Mouse (Mus musculus): ENCODE results near the gene Pter. TPM values are rescaled to one million over a fixed set of nuclear protein-coding genes. Genes with fewer than 3 reads are reported as not detected.

The Pter gene
- polyA plus RNA-seq (2012; fragmentation: generic; extraction: Trizol): 3.9 TPM

- Histone ChIP-seq H3K4me3 (peak within 1 kb of the TSS; percentile 40), H3K36me3 (ENCODE audit: control insufficient read depth, insufficient read depth) (no peaks in the 10 kb centered on the region), H3ac (ENCODE audit: control insufficient read depth, insufficient read length) (no peak within 1 kb of the TSS), H3K4me2 (ENCODE audit: low read depth) (peak within 1 kb of the TSS; percentile 87), H3K27me3 (ENCODE audit: control insufficient read depth, insufficient read depth, insufficient read length) (no peaks in the 10 kb centered on the region), H3K79me2 (ENCODE audit: control insufficient read depth, insufficient read depth) (no peaks in the 10 kb centered on the region)
- no peak for TF ChIP-seq REST (IDR thresholded peaks at IDR 0.05; ENCODE audit: insufficient read depth, insufficient read length)
- TF ChIP-seq MYOG (IDR thresholded peaks at IDR 0.05; ENCODE audit: control insufficient read depth in 1 of 3, insufficient read depth in 1 of 3, insufficient read length in 2 of 3, low read depth in 2 of 3): no peak
- no peak for TF ChIP-seq MYOD1 (IDR thresholded peaks at IDR 0.05; ENCODE audit: control insufficient read depth in 1 of 3, insufficient read length in 2 of 3, low read depth in 2 of 3)
- peak; percentile 52 for TF ChIP-seq POLR2A (IDR thresholded peaks at IDR 0.05; ENCODE audit: insufficient read length, low read depth)
- TF ChIP-seq POLR2AphosphoS2 (IDR thresholded peaks at IDR 0.05; ENCODE audit: insufficient read length, low read depth): peak; percentile 15
Measured at GRCm38 (mm10) chr2:12923804-12924591, at the start of gene Pter. Gene Pter, plus strand, starts transcription at chr2:12924041.

DNA sequence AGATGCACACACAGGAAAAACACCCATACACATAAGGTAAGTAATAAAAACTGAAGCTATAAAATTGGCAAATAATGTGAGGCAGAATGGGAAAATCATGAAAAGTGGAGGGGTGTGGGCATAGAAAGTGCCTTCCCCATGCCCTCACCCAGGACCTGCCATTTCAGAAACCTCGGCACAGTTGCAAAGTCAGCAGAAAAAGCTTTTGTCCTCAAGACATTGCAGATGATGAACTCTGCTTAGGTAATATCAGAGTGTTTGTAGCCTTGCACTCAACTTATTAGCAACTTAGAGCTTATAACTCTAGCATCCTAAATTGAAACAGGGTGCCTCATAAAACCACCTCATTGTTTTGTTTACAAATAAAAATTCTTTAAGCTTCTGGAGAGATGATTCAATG is 49.6 kb upstream of the Pter start:
- H3K4me3 ChIP-seq: no peak overlapping the region
- H3ac ChIP-seq (ENCODE audit: control insufficient read depth, insufficient read length): no peak overlapping the region
- no peak for TF ChIP-seq E2F4 (IDR thresholded peaks at IDR 0.05; ENCODE audit: insufficient read depth)
- TF ChIP-seq MYOG (IDR thresholded peaks at IDR 0.05; ENCODE audit: control insufficient read depth in 1 of 3, insufficient read depth in 1 of 3, insufficient read length in 2 of 3, low read depth in 2 of 3): no peak
- no peak for TF ChIP-seq TCF12 (IDR thresholded peaks at IDR 0.05; ENCODE audit: insufficient read depth, poor library complexity, severe bottlenecking)
- no peak for TF ChIP-seq MAX (IDR thresholded peaks at IDR 0.05; ENCODE audit: low read depth)
- TF ChIP-seq POLR2A (IDR thresholded peaks at IDR 0.05; ENCODE audit: insufficient read length, low read depth): no peak
- TF ChIP-seq CEBPB (IDR thresholded peaks at IDR 0.05; ENCODE audit: insufficient read depth, poor library complexity, severe bottlenecking): no peak
- TF ChIP-seq POLR2AphosphoS2 (IDR thresholded peaks at IDR 0.05; ENCODE audit: insufficient read length, low read depth): no peak
- no peak for TF ChIP-seq TCF3 (IDR thresholded peaks at IDR 0.05; ENCODE audit: insufficient read length, low read depth)
- TF ChIP-seq SRF (IDR thresholded peaks at IDR 0.05; ENCODE audit: control insufficient read depth, insufficient read length, low read depth): no peak
- TF ChIP-seq USF1 (IDR thresholded peaks at IDR 0.05; ENCODE audit: low read depth): no peak
- no peak for TF ChIP-seq MYOD1 (IDR thresholded peaks at IDR 0.05; ENCODE audit: control insufficient read depth in 1 of 3, insufficient read length in 2 of 3, low read depth in 2 of 3)
- no peak for TF ChIP-seq REST (IDR thresholded peaks at IDR 0.05; ENCODE audit: insufficient read depth, insufficient read length)
- H3K4me2 ChIP-seq (ENCODE audit: low read depth): no peak overlapping the region
- H3K27me3 ChIP-seq (ENCODE audit: control insufficient read depth, insufficient read depth, insufficient read length): no peaks in the 10 kb centered on the region
- no peaks in the 10 kb centered on the region for H3K79me2 ChIP-seq (ENCODE audit: control insufficient read depth, insufficient read depth)
- H3K36me3 ChIP-seq (ENCODE audit: control insufficient read depth, insufficient read depth): no peaks in the 10 kb centered on the region

DNA sequence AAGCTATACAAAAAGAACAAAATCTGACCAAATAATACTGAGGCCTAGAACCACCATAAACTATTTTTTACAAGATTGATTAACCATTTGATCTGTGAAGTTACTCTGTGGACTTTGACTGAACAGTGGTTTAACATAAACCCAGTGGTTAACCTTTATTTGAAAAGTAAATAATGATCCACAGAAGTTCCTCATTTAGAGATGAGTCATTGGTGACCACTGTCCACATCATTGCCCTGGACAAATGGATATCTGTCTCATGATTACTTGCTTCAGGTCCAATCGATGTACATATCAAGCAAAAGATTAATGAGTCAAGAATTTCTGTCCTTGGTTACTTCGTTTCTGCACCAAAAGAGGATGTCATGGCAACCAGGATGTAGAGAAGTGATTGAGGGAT is 44.3 kb upstream of the Pter start:
- no peak for TF ChIP-seq POLR2A (IDR thresholded peaks at IDR 0.05; ENCODE audit: insufficient read length, low read depth)
- Histone ChIP-seq H3K36me3 (ENCODE audit: control insufficient read depth, insufficient read depth) (no peaks in the 10 kb centered on the region), H3K4me3 (no peak overlapping the region), H3K4me2 (ENCODE audit: low read depth) (no peak overlapping the region), H3K27me3 (ENCODE audit: control insufficient read depth, insufficient read depth, insufficient read length) (no peaks in the 10 kb centered on the region), H3ac (ENCODE audit: control insufficient read depth, insufficient read length) (no peak overlapping the region), H3K79me2 (ENCODE audit: control insufficient read depth, insufficient read depth) (no peaks in the 10 kb centered on the region)

- H3K27me3 ChIP-seq (ENCODE audit: control insufficient read depth, insufficient read depth, insufficient read length): no peaks in the 10 kb centered on the region
- H3K36me3 ChIP-seq (ENCODE audit: control insufficient read depth, insufficient read depth): no peaks in the 10 kb centered on the region
- TF ChIP-seq USF1 (IDR thresholded peaks at IDR 0.05; ENCODE audit: low read depth) (no peak), MYOD1 (IDR thresholded peaks at IDR 0.05; ENCODE audit: control insufficient read depth in 1 of 3, insufficient read length in 2 of 3, low read depth in 2 of 3) (no peak), MAX (IDR thresholded peaks at IDR 0.05; ENCODE audit: low read depth) (no peak), TCF12 (IDR thresholded peaks at IDR 0.05; ENCODE audit: insufficient read depth, poor library complexity, severe bottlenecking) (no peak), TCF3 (IDR thresholded peaks at IDR 0.05; ENCODE audit: insufficient read length, low read depth) (no peak), REST (IDR thresholded peaks at IDR 0.05; ENCODE audit: insufficient read depth, insufficient read length) (no peak), SRF (IDR thresholded peaks at IDR 0.05; ENCODE audit: control insufficient read depth, insufficient read length, low read depth) (no peak), POLR2A (IDR thresholded peaks at IDR 0.05; ENCODE audit: insufficient read length, low read depth) (no peak), E2F4 (IDR thresholded peaks at IDR 0.05; ENCODE audit: insufficient read depth) (no peak), CEBPB (IDR thresholded peaks at IDR 0.05; ENCODE audit: insufficient read depth, poor library complexity, severe bottlenecking) (no peak)
- H3K79me2 ChIP-seq (ENCODE audit: control insufficient read depth, insufficient read depth): no peaks in the 10 kb centered on the region
- no peak overlapping the region for H3ac ChIP-seq (ENCODE audit: control insufficient read depth, insufficient read length)
- H3K4me3 ChIP-seq: no peak overlapping the region
- H3K4me2 ChIP-seq (ENCODE audit: low read depth): no peak overlapping the region
Measured at GRCm38 (mm10) chr2:12881009-12881408, 42.8 kb upstream of the Pter start.

- no peak overlapping the region for H3ac ChIP-seq (ENCODE audit: control insufficient read depth, insufficient read length)
- H3K4me3 ChIP-seq: no peak overlapping the region
- no peak overlapping the region for H3K4me2 ChIP-seq (ENCODE audit: low read depth)
- peaks cover 7% of the 10 kb centered on the region for H3K27me3 ChIP-seq (ENCODE audit: control insufficient read depth, insufficient read depth, insufficient read length)
- no peak for TF ChIP-seq SRF (IDR thresholded peaks at IDR 0.05; ENCODE audit: control insufficient read depth, insufficient read length, low read depth)
- no peak for TF ChIP-seq MYOD1 (IDR thresholded peaks at IDR 0.05; ENCODE audit: control insufficient read depth in 1 of 3, insufficient read length in 2 of 3, low read depth in 2 of 3)
- no peak for TF ChIP-seq CEBPB (IDR thresholded peaks at IDR 0.05; ENCODE audit: insufficient read depth, poor library complexity, severe bottlenecking)
- TF ChIP-seq POLR2AphosphoS2 (IDR thresholded peaks at IDR 0.05; ENCODE audit: insufficient read length, low read depth): no peak
- TF ChIP-seq MYOG (IDR thresholded peaks at IDR 0.05; ENCODE audit: control insufficient read depth in 1 of 3, insufficient read depth in 1 of 3, insufficient read length in 2 of 3, low read depth in 2 of 3): no peak
- no peak for TF ChIP-seq TCF3 (IDR thresholded peaks at IDR 0.05; ENCODE audit: insufficient read length, low read depth)
- TF ChIP-seq TCF12 (IDR thresholded peaks at IDR 0.05; ENCODE audit: insufficient read depth, poor library complexity, severe bottlenecking): no peak
- TF ChIP-seq E2F4 (IDR thresholded peaks at IDR 0.05; ENCODE audit: insufficient read depth): no peak
- no peak for TF ChIP-seq REST (IDR thresholded peaks at IDR 0.05; ENCODE audit: insufficient read depth, insufficient read length)
- no peak for TF ChIP-seq USF1 (IDR thresholded peaks at IDR 0.05; ENCODE audit: low read depth)
- no peak for TF ChIP-seq MAX (IDR thresholded peaks at IDR 0.05; ENCODE audit: low read depth)
- no peak for TF ChIP-seq POLR2A (IDR thresholded peaks at IDR 0.05; ENCODE audit: insufficient read length, low read depth)
- H3K36me3 ChIP-seq (ENCODE audit: control insufficient read depth, insufficient read depth): no peaks in the 10 kb centered on the region
- no peaks in the 10 kb centered on the region for H3K79me2 ChIP-seq (ENCODE audit: control insufficient read depth, insufficient read depth)
Measured at GRCm38 (mm10) chr2:12883276-12883914, 40.4 kb upstream of the Pter start.

Data from myocyte (in vitro differentiated cells).